Mouse (Mus musculus): ENCODE results near the gene Gm42420.

DNA sequence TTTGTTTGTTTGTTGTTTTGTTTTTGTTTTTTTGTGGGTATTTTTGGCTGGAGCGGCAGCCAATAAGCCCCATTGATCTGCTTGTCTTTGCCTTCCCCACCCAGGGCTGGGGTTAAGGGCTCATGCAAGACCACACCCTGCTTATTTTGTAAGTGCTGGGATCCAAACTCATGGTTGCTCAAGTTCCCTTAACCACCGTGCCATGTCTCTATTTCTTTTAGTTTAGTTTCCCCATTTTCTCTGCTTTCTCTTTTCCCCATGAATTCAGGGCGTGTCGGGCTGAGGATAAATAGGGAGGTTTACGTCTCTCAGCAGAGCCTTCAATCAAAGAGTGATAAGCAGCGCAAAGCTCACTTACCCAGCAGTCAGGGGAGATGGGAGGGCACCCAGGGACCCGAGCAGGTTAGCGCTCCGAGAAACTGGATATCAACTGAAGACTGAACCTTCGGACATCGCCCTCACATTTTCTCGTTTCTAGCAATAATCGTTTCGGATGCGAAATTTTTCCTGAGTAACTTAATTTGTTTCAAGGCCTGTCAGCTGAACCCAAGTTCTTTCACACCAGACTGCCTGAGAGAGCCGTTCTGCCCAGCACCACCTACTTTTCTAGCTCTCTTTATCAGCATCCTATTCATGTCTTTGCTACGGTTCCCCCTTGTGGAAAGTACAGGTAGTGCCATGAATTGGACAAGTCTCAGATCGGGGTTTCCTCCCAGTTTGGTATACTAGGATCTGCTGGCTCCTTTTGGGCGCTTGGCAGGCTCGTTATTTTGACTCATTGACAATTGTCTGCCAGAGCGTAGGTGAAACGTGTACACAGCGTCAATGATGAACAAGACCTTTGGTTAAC lies 23.2 kb upstream of the Gm42420 start:
- TF ChIP-seq POLR2A (IDR thresholded peaks at IDR 0.05; ENCODE audit: borderline replicate concordance, low read depth, low read length) (no peak), CTCF (IDR thresholded peaks at IDR 0.05; ENCODE audit: low read depth, low read length) (no peak; the same call in 1 of the 2 replicates)
